Mouse (Mus musculus): ENCODE measurements around the gene Fgd6. TPM values are rescaled to one million over a fixed set of nuclear protein-coding genes. Genes with fewer than 3 reads are reported as not detected.
A peak's percentile ranks its signal among the peaks of the same experiment; 100 is the strongest.

Fgd6 gene
- polyA plus RNA-seq, 1 experiment from 2014 or later, result 5.0 TPM

DNA sequence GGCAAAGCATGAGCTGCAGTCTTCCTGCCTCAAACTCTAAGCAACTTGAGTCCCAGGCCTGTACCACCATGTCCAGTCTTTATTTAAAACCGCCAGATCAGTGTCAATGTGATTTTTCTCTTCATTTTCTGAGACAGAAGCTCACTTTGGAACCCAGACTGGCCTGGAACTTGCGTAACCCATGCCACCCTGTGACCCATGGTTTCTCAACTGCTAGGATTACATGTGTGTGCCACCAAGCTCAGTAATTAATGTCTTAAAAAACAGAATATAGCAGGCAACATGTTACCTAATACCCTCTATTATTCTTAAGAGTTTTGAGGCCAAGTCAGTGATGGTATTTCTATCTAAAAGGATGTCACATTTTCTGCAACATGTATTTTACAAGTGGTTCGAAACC is 106.6 kb downstream of the Fgd6 start:
- no peak overlapping the region for H3K9ac ChIP-seq (ENCODE audit: low read length)
- WGBS, result 88% methylated on average over 3 of the region's 3 CpGs
- DNase-seq (ENCODE audit: low spot score), result no peak

DNA sequence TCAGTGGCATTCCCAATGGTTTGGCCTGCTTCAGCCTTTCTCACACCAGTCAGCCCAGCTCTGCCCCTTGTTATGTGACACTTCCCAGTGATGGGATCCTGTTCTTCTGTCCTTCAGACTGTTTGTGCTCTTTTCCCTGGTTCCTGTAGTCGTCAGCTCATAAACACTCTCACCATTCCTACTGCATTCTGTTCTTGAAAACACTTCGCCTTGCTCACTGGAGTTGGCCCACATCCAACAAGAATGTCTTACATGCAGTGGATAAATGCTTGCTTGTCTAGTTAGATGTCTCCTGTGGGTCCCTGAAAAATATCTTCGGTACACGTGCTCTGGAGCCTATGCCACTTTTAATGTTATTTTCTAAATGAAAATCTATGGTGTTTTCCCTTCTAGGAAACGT is 108.8 kb downstream of the Fgd6 start:
- no peak overlapping the region for H3K4me3 ChIP-seq (ENCODE audit: low read depth, low read length)
- H3K27ac ChIP-seq (ENCODE audit: low read depth), result 0 out of 2 replicates have a peak overlapping the region, but pooled peaks have one; percentile 22
- H3K36me3 ChIP-seq (ENCODE audit: control insufficient read depth, insufficient read depth, low read length), result peaks cover 15% of the 10 kb centered on the region
- peaks cover 10% of the 10 kb centered on the region for H3K4me1 ChIP-seq (replicated peaks; ENCODE audit: control insufficient read depth, insufficient read depth, low read length)
- no peak overlapping the region for H3K4me2 ChIP-seq (ENCODE audit: low read length)
- H3K27me3 ChIP-seq (replicated peaks; ENCODE audit: control insufficient read depth, insufficient read depth, low read length), result no peaks in the 10 kb centered on the region
- no peak overlapping the region for H3K9ac ChIP-seq (ENCODE audit: low read length)
- no peaks in the 10 kb centered on the region for H3K9me3 ChIP-seq (ENCODE audit: control insufficient read depth, low read length)
- DNase-seq (ENCODE audit: low spot score), result no peak
- 47% methylated on average over 5 of the region's 5 CpGs for WGBS
- ATAC-seq (replicated peaks; ENCODE audit: low FRiP score, low TSS enrichment, low read depth), result no peak

More for the DNA sequence above, 106.6 kb downstream of the Fgd6 start:
- Histone ChIP-seq H3K36me3 (ENCODE audit: control insufficient read depth, insufficient read depth, low read length) (peaks cover 16% of the 10 kb centered on the region), H3K27me3 (replicated peaks; ENCODE audit: control insufficient read depth, insufficient read depth, low read length) (no peaks in the 10 kb centered on the region), H3K4me3 (ENCODE audit: low read depth, low read length) (no peak overlapping the region), H3K9me3 (ENCODE audit: control insufficient read depth, low read length) (no peaks in the 10 kb centered on the region), H3K27ac (ENCODE audit: low read depth) (no peak overlapping the region), H3K4me2 (ENCODE audit: low read length) (no peak overlapping the region), H3K4me1 (replicated peaks; ENCODE audit: control insufficient read depth, insufficient read depth, low read length) (no peaks in the 10 kb centered on the region; the same call in 1 of the 2 replicates)
- no peak for ATAC-seq (replicated peaks; ENCODE audit: low FRiP score, low TSS enrichment, low read depth)

DNA sequence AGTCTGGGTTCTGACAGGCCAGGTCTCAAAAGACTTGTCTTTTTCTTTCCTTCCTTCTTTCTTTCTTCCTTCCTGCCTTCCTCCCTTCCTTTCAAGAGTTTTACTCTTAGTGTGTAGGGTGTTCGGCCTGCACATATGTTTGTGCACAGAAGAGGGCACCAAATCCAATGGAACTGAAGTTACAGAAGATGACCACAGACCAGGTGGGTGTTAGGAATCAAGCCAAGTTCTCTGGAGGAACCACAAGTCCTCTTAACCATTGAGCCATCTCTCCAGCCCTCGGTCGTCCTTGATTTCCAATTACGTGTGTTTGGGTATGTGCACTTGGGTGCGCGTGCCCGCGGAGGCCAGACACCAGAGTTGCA is 111.6 kb downstream of the Fgd6 start:
- Histone ChIP-seq H3K36me3 (ENCODE audit: control insufficient read depth, insufficient read depth, low read length) (peaks cover 4% of the 10 kb centered on the region), H3K27me3 (replicated peaks; ENCODE audit: control insufficient read depth, insufficient read depth, low read length) (no peaks in the 10 kb centered on the region), H3K9me3 (ENCODE audit: control insufficient read depth, low read length) (no peaks in the 10 kb centered on the region), H3K4me1 (replicated peaks; ENCODE audit: control insufficient read depth, insufficient read depth, low read length) (peaks cover 15% of the 10 kb centered on the region), H3K27ac (ENCODE audit: low read depth) (peak overlapping the region; percentile 90; the same call in 1 of the 2 replicates), H3K4me3 (ENCODE audit: low read depth, low read length) (peak overlapping the region; percentile 72), H3K4me2 (ENCODE audit: low read length) (peak overlapping the region; percentile 58), H3K9ac (ENCODE audit: low read length) (peak overlapping the region; percentile 89)
- DNase-seq (ENCODE audit: low spot score), result no peak
- 9% methylated on average over 8 of the region's 8 CpGs for WGBS
- ATAC-seq (replicated peaks; ENCODE audit: low FRiP score, low TSS enrichment, low read depth), result peak; percentile 52

DNA sequence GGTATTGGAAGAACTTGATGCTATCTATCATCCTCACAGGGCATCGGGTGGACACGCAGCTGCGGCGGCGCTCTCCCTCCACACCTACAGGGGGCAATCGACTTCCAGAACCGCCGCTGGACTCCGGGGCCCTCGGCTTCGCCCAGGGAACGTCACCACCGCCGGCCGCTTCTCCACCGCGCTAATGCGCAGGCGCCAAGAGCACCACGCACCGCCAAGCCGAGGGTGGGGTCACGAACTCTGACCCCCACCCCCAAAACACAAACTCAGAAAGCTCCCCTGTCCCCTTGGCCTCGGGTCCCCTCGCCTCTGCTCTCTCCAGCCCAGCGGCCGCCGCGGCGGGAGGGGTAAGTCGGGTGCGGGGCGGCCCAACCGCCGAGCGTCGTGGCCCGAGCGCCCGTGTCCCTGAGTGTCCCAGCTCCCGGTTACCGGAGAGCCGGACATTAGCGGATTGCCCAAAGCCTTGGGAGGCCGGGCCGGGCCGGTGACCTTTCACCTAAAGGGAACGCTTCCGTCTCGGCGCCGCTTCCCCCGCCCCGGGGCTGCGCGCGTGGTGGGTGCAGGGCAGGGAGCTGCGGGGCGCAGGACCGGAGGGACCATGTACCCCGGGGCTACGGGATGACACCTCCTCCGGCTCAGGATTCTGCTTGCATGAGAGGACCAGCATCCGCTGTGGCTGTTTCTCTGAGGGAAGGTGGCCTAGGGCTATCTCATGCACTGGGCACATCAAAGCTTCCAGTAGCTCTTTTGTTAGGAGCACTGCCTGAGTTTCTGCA is 112.1 kb downstream of the Fgd6 start, which contains the start of gene Nr2c1:
Gene Nr2c1, plus strand, starts transcription at position 268 of the 776 bp plus-strand sequence.
- ATAC-seq (replicated peaks; ENCODE audit: low FRiP score, low TSS enrichment, low read depth), result peak; percentile 89
- WGBS, result under 1% methylated on average over 63 of the region's 64 CpGs

DNA sequence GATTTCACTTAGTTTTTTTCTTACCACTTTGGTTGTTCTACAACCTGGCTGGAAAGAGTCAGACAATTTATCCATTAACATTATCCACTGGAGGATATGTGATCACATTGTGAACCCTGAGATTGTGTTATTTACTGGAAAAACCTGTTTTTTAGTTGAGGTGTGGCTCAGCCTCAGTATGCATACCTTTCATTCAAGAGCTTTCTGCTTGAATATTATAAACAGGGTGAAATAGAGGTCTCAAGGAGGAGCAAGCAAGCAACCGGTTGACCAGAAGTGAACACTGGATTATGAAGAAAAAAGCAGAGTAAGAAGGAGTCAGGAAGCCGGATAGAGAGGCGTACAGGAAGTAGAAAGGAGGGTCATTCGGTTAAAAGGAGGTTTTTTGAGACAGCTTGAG is 115.7 kb downstream of the Fgd6 start:
- H3K4me3 ChIP-seq (ENCODE audit: low read depth, low read length), result no peak overlapping the region
- no peaks in the 10 kb centered on the region for H3K9me3 ChIP-seq (ENCODE audit: control insufficient read depth, low read length)
- no peaks in the 10 kb centered on the region for H3K36me3 ChIP-seq (ENCODE audit: control insufficient read depth, insufficient read depth, low read length)
- H3K27me3 ChIP-seq (replicated peaks; ENCODE audit: control insufficient read depth, insufficient read depth, low read length), result no peaks in the 10 kb centered on the region
- DNase-seq (ENCODE audit: low spot score), result no peak
- H3K4me2 ChIP-seq (ENCODE audit: low read length), result no peak overlapping the region
- H3K4me1 ChIP-seq (replicated peaks; ENCODE audit: control insufficient read depth, insufficient read depth, low read length), result peaks cover 15% of the 10 kb centered on the region
- H3K27ac ChIP-seq (ENCODE audit: low read depth), result peak overlapping the region; percentile 16; the same call in 1 of the 2 replicates
- no peak for ATAC-seq (replicated peaks; ENCODE audit: low FRiP score, low TSS enrichment, low read depth)
- H3K9ac ChIP-seq (ENCODE audit: low read length), result no peak overlapping the region
- 64% methylated on average over 4 of the region's 4 CpGs for WGBS

More for the DNA sequence above, 112.1 kb downstream of the Fgd6 start, which contains the start of gene Nr2c1:
- DNase-seq (ENCODE audit: low spot score), result peak; percentile 93
- Histone ChIP-seq H3K27ac (ENCODE audit: low read depth) (peak within 1 kb of the TSS; percentile 90), H3K4me1 (replicated peaks; ENCODE audit: control insufficient read depth, insufficient read depth, low read length) (peaks cover 15% of the 10 kb centered on the region), H3K27me3 (replicated peaks; ENCODE audit: control insufficient read depth, insufficient read depth, low read length) (no peaks in the 10 kb centered on the region), H3K9me3 (ENCODE audit: control insufficient read depth, low read length) (no peaks in the 10 kb centered on the region), H3K4me3 (ENCODE audit: low read depth, low read length) (peak within 1 kb of the TSS; percentile 72), H3K4me2 (ENCODE audit: low read length) (peak within 1 kb of the TSS; percentile 58), H3K36me3 (ENCODE audit: control insufficient read depth, insufficient read depth, low read length) (peaks cover 4% of the 10 kb centered on the region), H3K9ac (ENCODE audit: low read length) (peak within 1 kb of the TSS; percentile 89)

DNA sequence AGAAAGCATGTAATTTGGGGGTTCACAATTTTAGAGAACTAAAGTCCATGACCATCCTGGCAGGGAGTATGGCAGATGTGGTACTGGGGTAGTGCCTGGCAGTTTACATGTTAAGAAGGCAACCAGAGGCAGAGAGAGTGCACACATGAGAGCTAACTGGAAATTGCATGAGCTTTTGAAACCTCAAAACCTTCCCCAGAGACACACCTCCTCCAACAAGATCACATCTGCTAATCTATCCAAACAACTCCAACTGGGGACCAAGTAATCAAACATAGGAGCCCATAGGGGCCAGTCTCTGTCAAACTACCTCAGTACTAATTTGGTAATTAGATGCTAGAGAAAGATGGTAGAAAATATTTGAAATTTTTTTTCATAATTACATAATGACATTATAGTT is 118.0 kb downstream of the Fgd6 start:
- Histone ChIP-seq H3K4me1 (replicated peaks; ENCODE audit: control insufficient read depth, insufficient read depth, low read length) (peaks cover 12% of the 10 kb centered on the region), H3K9ac (ENCODE audit: low read length) (no peak overlapping the region), H3K27me3 (replicated peaks; ENCODE audit: control insufficient read depth, insufficient read depth, low read length) (no peaks in the 10 kb centered on the region), H3K27ac (ENCODE audit: low read depth) (no peak overlapping the region), H3K36me3 (ENCODE audit: control insufficient read depth, insufficient read depth, low read length) (peaks cover 18% of the 10 kb centered on the region), H3K4me3 (ENCODE audit: low read depth, low read length) (no peak overlapping the region), H3K4me2 (ENCODE audit: low read length) (no peak overlapping the region), H3K9me3 (ENCODE audit: control insufficient read depth, low read length) (no peaks in the 10 kb centered on the region)
- DNase-seq (ENCODE audit: low spot score) (no peak), ATAC-seq (replicated peaks; ENCODE audit: low FRiP score, low TSS enrichment, low read depth) (no peak)

DNA sequence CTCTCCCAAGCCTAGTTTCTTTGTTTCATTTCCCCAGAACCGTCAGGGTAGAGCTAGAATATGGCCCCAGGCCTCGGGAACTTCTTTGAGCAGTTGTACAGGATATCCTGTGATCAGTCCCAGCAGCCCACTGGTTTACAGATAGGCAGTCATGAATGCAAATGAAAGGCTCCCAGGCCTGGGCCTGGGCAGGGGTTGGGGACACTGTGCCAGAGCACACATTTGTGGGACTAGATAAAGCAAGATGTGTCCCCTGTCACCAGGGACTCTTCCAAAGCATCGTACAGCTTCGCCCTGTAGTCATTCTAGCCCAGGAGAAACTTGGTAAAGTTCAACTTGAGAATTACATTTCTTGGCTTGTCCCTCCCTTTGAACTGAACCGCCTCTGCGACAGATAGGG is 123.2 kb downstream of the Fgd6 start:
- H3K27ac ChIP-seq (ENCODE audit: low read depth), result no peak overlapping the region
- no peak overlapping the region for H3K4me2 ChIP-seq (ENCODE audit: low read length)
- H3K9ac ChIP-seq (ENCODE audit: low read length), result no peak overlapping the region
- no peak for DNase-seq (ENCODE audit: low spot score)
- peaks cover 48% of the 10 kb centered on the region for H3K36me3 ChIP-seq (ENCODE audit: control insufficient read depth, insufficient read depth, low read length)
- ATAC-seq (replicated peaks; ENCODE audit: low FRiP score, low TSS enrichment, low read depth), result no peak
- no peaks in the 10 kb centered on the region for H3K27me3 ChIP-seq (replicated peaks; ENCODE audit: control insufficient read depth, insufficient read depth, low read length)
- H3K4me1 ChIP-seq (replicated peaks; ENCODE audit: control insufficient read depth, insufficient read depth, low read length), result no peaks in the 10 kb centered on the region
- H3K4me3 ChIP-seq (ENCODE audit: low read depth, low read length), result no peak overlapping the region
- no peaks in the 10 kb centered on the region for H3K9me3 ChIP-seq (ENCODE audit: control insufficient read depth, low read length)
- WGBS, result 85% methylated on average over 6 of the region's 6 CpGs

DNA sequence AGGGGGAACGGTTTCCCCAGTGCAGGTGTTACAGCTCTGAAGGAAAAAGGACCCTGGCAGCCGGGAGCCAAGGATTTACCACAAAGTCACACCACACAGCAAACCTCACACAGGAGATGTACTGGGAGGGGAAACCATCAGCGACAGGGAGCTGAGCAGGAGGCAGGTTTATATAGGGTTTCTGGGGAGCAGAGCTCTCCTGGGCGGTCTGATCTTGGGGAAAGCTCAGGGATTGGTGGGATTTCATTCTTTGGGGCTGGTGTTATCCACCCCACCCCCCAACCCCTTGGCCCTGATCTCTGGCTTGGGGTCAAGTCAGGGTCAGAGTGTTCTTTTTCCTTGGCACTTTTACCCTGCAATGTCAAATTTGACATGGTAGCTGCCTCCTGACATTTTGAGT is 123.6 kb downstream of the Fgd6 start:
- Histone ChIP-seq H3K27ac (ENCODE audit: low read depth) (no peak overlapping the region), H3K9me3 (ENCODE audit: control insufficient read depth, low read length) (no peaks in the 10 kb centered on the region), H3K4me1 (replicated peaks; ENCODE audit: control insufficient read depth, insufficient read depth, low read length) (no peaks in the 10 kb centered on the region), H3K27me3 (replicated peaks; ENCODE audit: control insufficient read depth, insufficient read depth, low read length) (no peaks in the 10 kb centered on the region), H3K4me2 (ENCODE audit: low read length) (no peak overlapping the region), H3K9ac (ENCODE audit: low read length) (no peak overlapping the region), H3K4me3 (ENCODE audit: low read depth, low read length) (no peak overlapping the region), H3K36me3 (ENCODE audit: control insufficient read depth, insufficient read depth, low read length) (peaks cover 52% of the 10 kb centered on the region)
- WGBS, result 91% methylated on average over 4 of the region's 4 CpGs
- ATAC-seq (replicated peaks; ENCODE audit: low FRiP score, low TSS enrichment, low read depth), result no peak
- no peak for DNase-seq (ENCODE audit: low spot score)
